Mouse (Mus musculus): ENCODE results near the gene Serpine2.
A peak's percentile ranks its signal among the peaks of the same experiment; 100 is the strongest.

Serpine2 gene

DNA sequence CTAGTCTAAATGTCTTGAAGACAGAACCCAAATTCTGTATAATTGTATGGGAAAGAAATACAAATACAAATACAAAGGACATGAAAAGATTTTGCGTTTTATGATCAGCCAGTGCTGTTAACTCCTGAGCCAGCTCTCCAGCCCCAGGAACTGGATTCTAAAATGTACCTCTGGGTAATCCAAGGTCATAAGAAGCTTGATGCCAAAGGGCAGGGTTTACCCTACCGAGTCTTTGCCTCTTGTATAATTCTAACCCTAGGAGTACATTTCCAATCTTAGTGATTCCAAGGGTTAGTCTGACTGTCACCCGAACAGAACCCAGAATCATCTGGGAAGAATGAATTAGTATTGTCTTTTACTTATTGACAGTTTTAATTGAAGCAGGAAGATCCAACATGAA lies 45.5 kb downstream of the Serpine2 start:
- no peak for DNase-seq (ENCODE audit: low spot score in 2 of 2)

- DNase-seq (ENCODE audit: low spot score in 2 of 2) = no peak
Measured at GRCm38 (mm10) chr1:79809447-79809846, 51.5 kb downstream of the Serpine2 start.

GRCm38 (mm10) chr1:79806865-79807264 lies 54.1 kb downstream of the Serpine2 start:
- DNase-seq (ENCODE audit: low spot score in 2 of 2) = peak; percentile 49 to 61

DNA sequence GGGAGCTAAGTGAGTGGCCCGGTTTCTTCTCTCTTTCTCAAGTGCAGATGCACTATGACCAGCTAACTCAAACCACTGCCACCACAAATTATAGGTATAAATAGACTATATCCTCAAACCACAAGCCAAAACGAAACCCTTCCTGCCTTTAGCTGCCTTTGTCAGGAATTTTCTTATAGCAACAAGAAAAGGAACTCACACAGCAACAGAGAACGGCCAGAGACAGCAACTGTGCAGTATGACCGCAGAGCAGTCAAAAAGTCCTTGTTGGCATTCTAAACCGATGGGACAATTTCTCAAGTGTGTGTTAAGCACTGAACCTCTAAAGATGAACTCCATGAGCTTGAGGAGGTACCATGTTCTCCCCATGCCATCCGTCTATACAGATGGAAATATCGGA lies 57.4 kb downstream of the Serpine2 start:
- DNase-seq (ENCODE audit: low spot score in 2 of 2) = no peak

DNA sequence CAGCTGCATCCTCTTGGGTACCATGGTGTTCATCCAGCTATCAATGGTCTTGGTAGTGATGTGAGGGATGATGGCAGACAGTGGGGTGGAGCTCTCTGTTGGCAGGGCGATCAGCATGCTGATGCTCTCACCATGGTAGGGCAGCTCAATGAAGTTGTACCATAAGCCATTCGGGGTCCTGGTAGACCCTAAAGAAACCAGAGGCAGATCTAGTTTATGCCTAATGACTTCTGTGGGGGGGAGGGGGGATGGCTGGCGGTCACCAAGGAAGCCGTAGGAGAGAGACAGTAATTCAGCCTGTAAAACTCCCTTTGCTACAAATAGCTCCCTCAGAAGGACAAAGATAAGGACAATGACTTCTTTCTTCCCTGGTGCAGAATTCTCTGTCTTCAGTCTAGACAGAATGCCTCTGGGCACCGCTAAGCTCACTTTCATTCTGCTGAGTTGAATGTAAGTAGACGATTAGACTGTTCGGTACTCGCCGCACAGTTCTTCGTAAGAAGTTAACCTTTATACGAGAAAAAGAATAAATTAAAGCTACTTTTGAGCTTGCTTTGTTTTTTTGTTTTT lies 58.0 kb downstream of the Serpine2 start:
- no peak for DNase-seq (ENCODE audit: low spot score in 2 of 2)

DNA sequence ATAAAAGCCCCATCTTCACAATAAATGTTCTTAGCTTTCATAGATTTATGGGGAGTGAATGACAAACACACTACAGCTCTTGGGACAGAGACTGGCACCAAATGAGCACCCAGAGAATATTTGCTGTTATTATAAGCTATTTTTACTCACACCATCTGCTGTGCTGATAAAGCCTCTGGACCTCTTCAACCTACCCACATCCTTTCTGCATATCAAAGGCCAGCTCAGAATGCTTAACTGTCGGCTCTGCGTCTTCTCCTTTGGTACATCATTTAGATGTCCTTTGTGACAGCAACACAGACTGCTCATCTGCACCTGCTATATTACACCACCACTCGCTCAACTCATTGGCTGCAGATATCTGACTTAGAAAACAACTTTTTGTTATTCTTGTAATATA lies 63.9 kb downstream of the Serpine2 start:
- DNase-seq (ENCODE audit: low spot score in 2 of 2) = no peak

- DNase-seq (ENCODE audit: low spot score in 2 of 2) = peak; percentile 60 to 71
Measured at GRCm38 (mm10) chr1:79786267-79786927, 74.6 kb downstream of the Serpine2 start.

GRCm38 (mm10) chr1:79782433-79782832 lies 78.5 kb downstream of the Serpine2 start:
- no peak for DNase-seq (ENCODE audit: low spot score in 2 of 2)

DNA sequence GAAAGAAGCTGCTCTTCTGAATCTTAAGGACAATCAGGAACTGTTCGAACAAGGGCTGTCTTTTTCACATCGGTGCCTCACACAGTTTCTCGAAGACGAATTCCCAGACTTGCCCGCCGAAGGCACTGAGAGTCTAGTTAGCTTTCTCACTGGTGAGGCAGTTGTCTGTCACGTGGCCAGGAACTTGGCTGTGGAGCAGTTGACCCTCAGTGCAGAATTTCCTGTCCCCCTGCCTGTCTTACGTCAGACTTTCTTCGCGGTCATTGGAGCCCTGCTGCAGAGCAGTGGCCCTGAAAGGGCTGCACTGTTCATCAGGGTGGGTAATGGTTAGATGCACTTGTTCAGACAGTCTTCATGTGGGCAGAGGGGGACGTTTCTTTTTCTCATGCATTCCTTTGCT lies 83.0 kb downstream of the Serpine2 start:
- DNase-seq (ENCODE audit: low spot score in 2 of 2) = no peak

DNA sequence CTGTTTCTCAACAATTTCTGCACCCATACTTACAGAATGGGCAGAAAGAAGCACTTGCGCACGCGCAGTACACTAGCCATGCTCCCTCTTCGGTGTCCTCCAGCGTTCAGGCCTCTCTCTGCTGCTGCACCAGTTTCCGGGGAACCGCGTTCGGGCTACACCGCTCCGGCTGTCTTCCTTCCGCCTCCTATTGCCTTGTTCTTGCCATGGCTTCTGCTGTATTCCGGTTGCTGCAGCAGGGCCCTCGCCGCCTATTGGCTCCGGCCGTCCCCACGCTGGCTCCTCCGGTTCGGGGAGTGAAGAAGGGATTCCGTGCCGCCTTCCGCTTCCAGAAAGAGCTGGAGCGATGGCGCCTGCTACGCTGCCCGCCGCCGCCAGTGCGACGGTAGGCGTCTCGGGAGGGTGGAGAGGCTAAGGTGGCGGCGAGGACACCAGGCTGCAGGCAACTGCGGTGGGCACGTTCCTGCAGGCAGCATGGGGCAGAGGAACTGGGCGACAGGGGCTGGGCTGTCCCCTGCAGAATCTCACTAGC lies 85.0 kb downstream of the Serpine2 start, which contains the start of the genes Mrpl44 and Wdfy1:
Mrpl44 (plus strand) TSS at position 92 of the 532 bp plus-strand sequence.
Wdfy1 (minus strand) TSS at position 217 of the 532 bp plus-strand sequence.
- DNase-seq (ENCODE audit: low spot score in 2 of 2) = peak; percentile 98

DNA sequence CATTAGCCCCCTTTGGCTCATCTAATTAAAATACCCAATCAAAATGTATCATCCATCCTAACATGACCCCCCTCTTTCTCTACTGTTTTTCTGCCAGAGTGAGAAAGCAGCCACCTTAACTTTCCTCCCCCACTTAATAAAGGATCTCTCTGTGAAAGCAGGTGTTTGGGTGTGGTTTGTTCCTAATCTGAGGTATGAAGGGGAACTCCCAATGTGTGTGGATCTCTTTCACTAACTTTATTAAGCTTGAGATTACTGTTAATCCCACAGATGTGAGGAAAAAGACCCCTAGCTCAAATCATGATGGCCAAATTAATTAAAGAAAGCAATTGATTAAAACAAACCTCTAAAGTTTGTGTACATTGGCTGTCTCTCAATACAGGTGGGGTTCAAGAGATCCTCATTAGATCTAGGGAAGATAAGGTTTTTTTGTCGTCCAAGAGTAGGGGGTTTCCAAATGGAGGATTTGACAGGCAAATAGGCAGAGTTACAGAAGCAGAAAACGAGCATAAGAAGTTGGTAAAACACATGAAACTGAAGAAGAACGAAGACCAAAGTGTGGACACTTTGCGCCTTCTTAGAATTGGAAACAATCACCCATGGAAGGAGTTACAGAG lies 86.7 kb downstream of the Serpine2 start:
- DNase-seq (ENCODE audit: low spot score in 2 of 2) = no peak

GRCm38 (mm10) chr1:79768231-79768630 lies 92.7 kb downstream of the Serpine2 start:
- DNase-seq (ENCODE audit: low spot score in 2 of 2) = no peak

GRCm38 (mm10) chr1:79764483-79764882 lies 96.5 kb downstream of the Serpine2 start:
- no peak for DNase-seq (ENCODE audit: low spot score in 2 of 2)

DNA sequence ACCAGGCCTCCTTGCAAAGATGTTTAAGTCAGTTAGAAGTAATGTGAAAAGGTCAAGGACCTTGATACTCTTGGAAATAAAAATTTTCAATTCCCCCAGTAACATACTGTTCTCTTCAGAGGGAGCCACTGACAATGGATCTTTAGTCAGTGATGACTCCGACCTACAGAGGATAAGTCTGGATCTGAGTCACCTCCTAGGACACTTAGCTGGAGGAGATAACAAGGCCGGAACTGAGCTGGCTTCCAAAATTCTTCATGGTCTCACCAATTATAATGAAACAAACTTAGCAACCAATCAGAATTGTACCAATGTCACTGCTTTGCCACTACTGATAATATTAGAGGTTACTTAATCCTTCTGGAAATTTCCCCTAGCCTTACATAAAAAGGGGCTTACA lies 96.9 kb downstream of the Serpine2 start:
- DNase-seq (ENCODE audit: low spot score in 2 of 2) = no peak

- DNase-seq (ENCODE audit: low spot score in 2 of 2) = no peak
Measured at GRCm38 (mm10) chr1:79762282-79763250, 98.4 kb downstream of the Serpine2 start.

- DNase-seq (ENCODE audit: low spot score in 2 of 2) = no peak
Measured at GRCm38 (mm10) chr1:79761917-79762271, 99.1 kb downstream of the Serpine2 start.

GRCm38 (mm10) chr1:79761106-79761916 lies 99.7 kb downstream of the Serpine2 start:
- DNase-seq (ENCODE audit: low spot score in 2 of 2) = peak; percentile 90 to 92

DNA sequence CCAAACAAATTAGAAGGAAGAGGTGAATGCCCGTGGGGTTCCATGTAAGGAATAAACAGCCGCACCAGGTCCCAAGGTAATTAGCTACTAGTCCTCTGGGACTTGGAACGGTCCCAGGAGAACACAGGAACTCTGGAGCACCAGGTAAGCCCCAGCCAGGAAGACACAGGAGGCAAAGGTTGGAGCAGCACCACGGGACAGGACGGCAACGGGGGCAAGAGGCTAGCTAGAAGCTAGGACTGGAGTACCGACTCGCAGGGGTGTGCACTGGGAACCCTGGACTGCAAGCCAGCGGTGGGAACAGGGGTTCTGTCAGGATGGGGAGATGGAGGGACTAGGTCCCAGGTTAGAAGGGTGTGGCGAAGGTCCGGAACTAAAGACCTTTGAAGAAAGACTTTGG lies 100.3 kb downstream of the Serpine2 start:
- peak in 1 of 2 experiments; percentile 53 for DNase-seq (ENCODE audit: low spot score in 2 of 2)

GRCm38 (mm10) chr1:79759436-79759972 lies 101.5 kb downstream of the Serpine2 start:
- DNase-seq (ENCODE audit: low spot score in 2 of 2) = no peak

DNA sequence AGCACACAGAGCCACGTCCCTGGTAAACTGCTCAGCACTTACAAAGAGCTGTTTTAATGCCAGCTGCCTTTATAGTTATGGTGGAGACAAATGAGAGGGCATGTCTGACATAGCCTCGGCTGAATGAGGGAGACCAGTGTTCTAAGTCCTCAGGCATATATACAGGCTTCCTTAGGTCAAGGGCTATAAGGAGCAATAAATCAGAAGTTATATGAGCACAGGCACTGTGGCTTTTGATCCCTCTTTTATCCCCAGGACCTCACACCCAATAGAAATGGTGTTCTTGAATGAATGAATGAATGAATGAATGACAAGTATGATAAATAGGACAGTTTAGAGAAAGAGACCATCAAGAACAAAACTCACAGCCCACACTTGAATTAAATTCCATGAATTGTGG lies 102.0 kb downstream of the Serpine2 start:
- no peak for DNase-seq (ENCODE audit: low spot score in 2 of 2)

DNA sequence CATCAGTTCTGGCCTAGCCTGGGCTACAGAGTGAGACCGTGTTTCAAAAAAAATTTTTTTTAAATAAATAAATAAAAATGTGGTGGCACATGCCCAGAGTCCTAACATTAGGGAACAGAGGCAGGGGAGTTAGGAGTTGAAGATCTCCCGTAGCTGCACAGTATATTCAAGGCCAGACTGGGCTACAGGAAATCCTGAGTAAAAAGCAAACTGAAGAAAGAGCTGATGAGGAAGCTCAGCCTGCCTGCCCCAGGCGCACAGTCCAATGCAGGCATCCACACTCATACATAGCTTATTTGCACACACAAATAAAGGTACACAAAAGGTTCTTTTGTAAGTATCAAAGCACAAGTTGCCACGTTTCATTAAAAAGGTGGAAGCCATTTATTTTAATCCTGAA lies 103.4 kb downstream of the Serpine2 start:
- DNase-seq (ENCODE audit: low spot score in 2 of 2) = no peak
